Mouse (Mus musculus): ENCODE results near the gene Pdik1l. TPM values are rescaled to one million over a fixed set of nuclear protein-coding genes. Genes with fewer than 3 reads are reported as not detected.
"Not testable (repeated sequence)": the region's sequence is repeated elsewhere in the genome, so short reads cannot be mapped to it uniquely, and the experiment has no call there.

Pdik1l gene
- polyA plus RNA-seq, 1 experiment from 2014 or later = 18.8 TPM

DNA sequence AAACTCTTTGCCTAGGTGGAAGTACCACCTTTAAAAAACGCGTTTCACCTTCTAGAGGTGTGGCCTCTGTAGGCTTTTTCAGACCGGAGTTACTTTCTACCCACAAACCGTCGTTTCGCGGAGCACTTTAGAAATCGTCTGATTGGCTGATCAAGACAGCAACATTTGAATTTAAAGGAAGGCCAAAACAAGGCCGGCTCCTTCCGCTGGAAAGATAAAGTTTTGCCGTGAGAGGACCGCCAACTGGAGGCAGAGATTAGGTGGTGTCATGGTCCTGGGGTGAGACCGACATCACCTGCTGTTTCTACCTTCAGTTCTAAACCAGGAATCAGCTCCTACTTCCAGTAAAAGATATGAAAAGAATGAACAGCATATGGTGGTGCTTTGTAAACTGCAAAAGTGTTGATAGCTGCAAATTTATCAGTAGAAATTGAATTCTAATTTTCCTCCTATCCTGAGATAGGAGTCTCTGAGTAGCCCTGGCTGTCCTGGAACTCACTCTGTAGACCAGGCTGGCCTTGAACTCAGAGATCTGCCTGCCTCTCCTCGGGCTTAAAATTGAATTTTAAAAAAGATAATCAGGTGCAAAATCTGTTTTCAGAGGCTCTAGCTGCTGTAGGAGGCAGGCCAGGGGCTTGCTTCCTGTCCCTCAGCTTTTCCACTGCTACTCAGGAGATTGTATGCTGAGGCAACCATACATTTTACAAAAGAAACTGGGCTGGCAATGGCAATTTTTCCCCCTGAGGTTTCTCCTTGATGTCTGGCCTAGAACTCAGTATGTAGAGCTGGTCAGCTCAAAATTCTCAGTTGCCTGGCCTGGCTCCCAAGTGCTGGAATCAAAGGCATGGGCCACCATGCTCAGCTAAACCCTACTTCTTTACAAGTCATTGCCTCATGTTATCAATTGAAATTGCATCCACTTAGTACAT, 14.0 kb downstream of the Pdik1l start:
- H3K4me1 ChIP-seq (ENCODE audit: control insufficient read depth, insufficient read depth, low read length) = peaks cover 5% of the 10 kb centered on the region; the same call in 1 of the 2 replicates
- H3K36me3 ChIP-seq (ENCODE audit: control insufficient read depth, insufficient read depth, low read length) = peaks cover 25% of the 10 kb centered on the region
- H3K27ac ChIP-seq (ENCODE audit: low read depth, low read length) = no peak overlapping the region; the same call in 1 of the 2 replicates
- H3K9me3 ChIP-seq (ENCODE audit: control insufficient read depth, low read length) = no peaks in the 10 kb centered on the region
- no peaks in the 10 kb centered on the region for H3K27me3 ChIP-seq (ENCODE audit: control insufficient read depth, insufficient read depth, low read length)
- H3K9ac ChIP-seq (ENCODE audit: low read depth, low read length) = no peak overlapping the region
- ATAC-seq (ENCODE audit: low FRiP score, low TSS enrichment) = no peak
- peak overlapping the region; percentile 11; the same call in 1 of the 2 replicates for H3K4me3 ChIP-seq (ENCODE audit: low read length)
- WGBS = 4% methylated on average over 14 of the region's 14 CpGs
- peak overlapping the region; percentile 32 for H3K4me2 ChIP-seq (replicated peaks; ENCODE audit: low read depth, low read length)

- Histone ChIP-seq H3K27me3 (ENCODE audit: control insufficient read depth, insufficient read depth, low read length) (no peaks in the 10 kb centered on the region), H3K4me2 (replicated peaks; ENCODE audit: low read depth, low read length) (peak overlapping the region; percentile 32), H3K36me3 (ENCODE audit: control insufficient read depth, insufficient read depth, low read length) (peaks cover 18% of the 10 kb centered on the region), H3K9me3 (ENCODE audit: control insufficient read depth, low read length) (no peaks in the 10 kb centered on the region), H3K9ac (ENCODE audit: low read depth, low read length) (no peak overlapping the region), H3K4me1 (ENCODE audit: control insufficient read depth, insufficient read depth, low read length) (peaks cover 5% of the 10 kb centered on the region; the same call in 1 of the 2 replicates), H3K4me3 (ENCODE audit: low read length) (peak overlapping the region; percentile 11; the same call in 1 of the 2 replicates), H3K27ac (ENCODE audit: low read depth, low read length) (no peak overlapping the region)
- no peak for ATAC-seq (ENCODE audit: low FRiP score, low TSS enrichment)
- WGBS = 17% methylated on average over 13 of the region's 13 CpGs
Measured at GRCm38 (mm10) chr4:134272731-134273416, 14.8 kb downstream of the Pdik1l start.

- 86% methylated on average over 7 of the region's 7 CpGs for WGBS
- Histone ChIP-seq H3K4me1 (ENCODE audit: control insufficient read depth, insufficient read depth, low read length) (peaks cover 5% of the 10 kb centered on the region; the same call in 1 of the 2 replicates), H3K9me3 (ENCODE audit: control insufficient read depth, low read length) (no peaks in the 10 kb centered on the region), H3K9ac (ENCODE audit: low read depth, low read length) (no peak overlapping the region), H3K36me3 (ENCODE audit: control insufficient read depth, insufficient read depth, low read length) (peaks cover 11% of the 10 kb centered on the region), H3K4me2 (replicated peaks; ENCODE audit: low read depth, low read length) (no peak overlapping the region), H3K27me3 (ENCODE audit: control insufficient read depth, insufficient read depth, low read length) (no peaks in the 10 kb centered on the region), H3K4me3 (ENCODE audit: low read length) (no peak overlapping the region), H3K27ac (ENCODE audit: low read depth, low read length) (no peak overlapping the region)
- ATAC-seq (ENCODE audit: low FRiP score, low TSS enrichment) = no peak
Measured at GRCm38 (mm10) chr4:134271979-134272378, 15.7 kb downstream of the Pdik1l start.

DNA sequence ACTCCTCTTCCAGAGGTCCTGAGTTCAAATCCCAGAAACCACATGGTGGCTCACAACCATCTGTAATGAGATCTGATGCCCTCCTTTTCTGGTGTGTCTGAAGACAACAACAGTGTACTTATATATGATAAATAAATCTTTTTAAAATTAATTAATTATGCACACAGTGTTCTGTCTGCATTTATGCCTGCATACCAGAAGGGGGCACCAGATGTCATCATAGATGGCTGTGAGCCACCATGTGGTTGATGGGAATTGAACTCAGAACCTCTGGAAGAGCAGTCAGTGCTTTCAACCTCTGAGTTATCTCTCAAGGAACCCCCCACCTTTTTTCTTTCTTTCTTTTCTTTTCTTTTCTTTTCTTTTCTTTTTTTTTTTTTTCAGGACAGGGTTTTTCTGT, 18.1 kb downstream of the Pdik1l start:
- H3K4me3 ChIP-seq (ENCODE audit: low read length); H3K4me1 ChIP-seq (ENCODE audit: control insufficient read depth, insufficient read depth, low read length); H3K4me2 ChIP-seq (replicated peaks; ENCODE audit: low read depth, low read length); H3K36me3 ChIP-seq (ENCODE audit: control insufficient read depth, insufficient read depth, low read length); H3K27me3 ChIP-seq (ENCODE audit: control insufficient read depth, insufficient read depth, low read length); H3K9me3 ChIP-seq (ENCODE audit: control insufficient read depth, low read length); H3K27ac ChIP-seq (ENCODE audit: low read depth, low read length); ATAC-seq (ENCODE audit: low FRiP score, low TSS enrichment); H3K9ac ChIP-seq (ENCODE audit: low read depth, low read length): not testable (repeated sequence)

GRCm38 (mm10) chr4:134268102-134268655, 19.5 kb downstream of the Pdik1l start:
- WGBS = 84% methylated on average over 19 of the region's 19 CpGs
- no peak overlapping the region for H3K27ac ChIP-seq (ENCODE audit: low read depth, low read length)
- no peak overlapping the region for H3K4me3 ChIP-seq (ENCODE audit: low read length)
- no peaks in the 10 kb centered on the region for H3K27me3 ChIP-seq (ENCODE audit: control insufficient read depth, insufficient read depth, low read length)
- H3K4me2 ChIP-seq (replicated peaks; ENCODE audit: low read depth, low read length) = no peak overlapping the region
- H3K9me3 ChIP-seq (ENCODE audit: control insufficient read depth, low read length) = no peaks in the 10 kb centered on the region
- no peak overlapping the region for H3K9ac ChIP-seq (ENCODE audit: low read depth, low read length)
- no peaks in the 10 kb centered on the region for H3K36me3 ChIP-seq (ENCODE audit: control insufficient read depth, insufficient read depth, low read length)
- ATAC-seq (ENCODE audit: low FRiP score, low TSS enrichment) = no peak
- H3K4me1 ChIP-seq (ENCODE audit: control insufficient read depth, insufficient read depth, low read length) = peaks cover 5% of the 10 kb centered on the region; the same call in 1 of the 2 replicates

DNA sequence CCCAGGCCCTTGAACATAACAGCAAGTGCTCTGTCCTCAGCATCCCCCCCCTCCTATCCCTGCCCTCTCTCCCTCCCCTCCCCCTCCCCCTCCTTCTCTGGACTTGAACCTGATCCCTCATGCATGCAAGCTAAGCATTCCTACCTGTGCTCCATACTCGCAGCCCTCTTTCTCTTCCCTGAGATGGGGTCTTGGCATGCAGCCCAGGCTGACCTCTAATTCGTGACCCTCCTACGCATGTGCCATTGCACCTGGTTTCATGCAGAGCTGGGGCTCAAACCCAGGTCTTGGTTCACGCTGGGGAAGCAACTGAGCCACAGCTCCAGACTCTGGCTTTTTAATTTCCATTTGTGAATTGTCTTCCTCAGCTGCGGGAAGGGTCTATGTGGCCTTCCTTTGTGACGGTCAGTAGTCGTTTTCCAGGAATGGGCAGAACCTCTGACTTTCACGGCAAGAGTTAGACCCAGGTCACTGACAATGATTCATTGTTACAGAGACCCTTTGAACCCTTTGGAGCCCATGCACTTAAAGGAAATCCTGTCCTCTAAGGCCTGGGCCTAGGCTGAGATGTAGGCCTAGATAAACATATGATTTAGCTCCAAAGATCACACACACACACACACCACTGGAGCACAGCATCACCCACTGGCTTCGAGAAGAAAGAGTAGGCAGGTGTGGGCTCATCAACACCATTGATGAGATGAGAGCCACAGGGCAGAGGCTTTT, 21.7 kb downstream of the Pdik1l start:
- no peaks in the 10 kb centered on the region for H3K27me3 ChIP-seq (ENCODE audit: control insufficient read depth, insufficient read depth, low read length)

GRCm38 (mm10) chr4:134263191-134263590, 24.5 kb downstream of the Pdik1l start:
- WGBS = 37% methylated on average over 6 of the region's 6 CpGs
- ATAC-seq (ENCODE audit: low FRiP score, low TSS enrichment) = no peak

More for the DNA sequence above, 21.7 kb downstream of the Pdik1l start:
- ATAC-seq (ENCODE audit: low FRiP score, low TSS enrichment) = no peak
- Histone ChIP-seq H3K9ac (ENCODE audit: low read depth, low read length) (no peak overlapping the region), H3K36me3 (ENCODE audit: control insufficient read depth, insufficient read depth, low read length) (no peaks in the 10 kb centered on the region), H3K4me3 (ENCODE audit: low read length) (no peak overlapping the region), H3K9me3 (ENCODE audit: control insufficient read depth, low read length) (no peaks in the 10 kb centered on the region), H3K4me1 (ENCODE audit: control insufficient read depth, insufficient read depth, low read length) (no peaks in the 10 kb centered on the region), H3K4me2 (replicated peaks; ENCODE audit: low read depth, low read length) (no peak overlapping the region), H3K27ac (ENCODE audit: low read depth, low read length) (no peak overlapping the region)
- 32% methylated on average over 9 of the region's 9 CpGs for WGBS

GRCm38 (mm10) chr4:134258354-134258753, 29.3 kb downstream of the Pdik1l start:
- Histone ChIP-seq H3K4me3 (ENCODE audit: low read length) (no peak overlapping the region), H3K27ac (ENCODE audit: low read depth, low read length) (no peak overlapping the region), H3K9ac (ENCODE audit: low read depth, low read length) (no peak overlapping the region), H3K36me3 (ENCODE audit: control insufficient read depth, insufficient read depth, low read length) (no peaks in the 10 kb centered on the region), H3K4me2 (replicated peaks; ENCODE audit: low read depth, low read length) (no peak overlapping the region), H3K4me1 (ENCODE audit: control insufficient read depth, insufficient read depth, low read length) (peaks cover 24% of the 10 kb centered on the region), H3K9me3 (ENCODE audit: control insufficient read depth, low read length) (no peaks in the 10 kb centered on the region), H3K27me3 (ENCODE audit: control insufficient read depth, insufficient read depth, low read length) (peaks cover 5% of the 10 kb centered on the region; the same call in 1 of the 2 replicates)
- WGBS = 49% methylated on average over 11 of the region's 11 CpGs
- no peak for ATAC-seq (ENCODE audit: low FRiP score, low TSS enrichment)

More at GRCm38 (mm10) chr4:134263191-134263590, 24.5 kb downstream of the Pdik1l start:
- 0 out of 2 replicates have a peak, but pooled peaks cover 3% of the 10 kb centered on the region for H3K4me1 ChIP-seq (ENCODE audit: control insufficient read depth, insufficient read depth, low read length)
- no peak overlapping the region for H3K27ac ChIP-seq (ENCODE audit: low read depth, low read length)
- no peak overlapping the region for H3K9ac ChIP-seq (ENCODE audit: low read depth, low read length)
- H3K9me3 ChIP-seq (ENCODE audit: control insufficient read depth, low read length) = no peaks in the 10 kb centered on the region
- H3K36me3 ChIP-seq (ENCODE audit: control insufficient read depth, insufficient read depth, low read length) = no peaks in the 10 kb centered on the region
- no peaks in the 10 kb centered on the region for H3K27me3 ChIP-seq (ENCODE audit: control insufficient read depth, insufficient read depth, low read length)
- H3K4me3 ChIP-seq (ENCODE audit: low read length) = no peak overlapping the region
- no peak overlapping the region for H3K4me2 ChIP-seq (replicated peaks; ENCODE audit: low read depth, low read length)
